Mouse (Mus musculus) embryonic facial prominence, embryonic 12.5 days (tissue): ENCODE results near the gene Cyp3a25. TPM values are rescaled to one million over a fixed set of nuclear protein-coding genes. Genes with fewer than 3 reads are reported as not detected.
"Not testable (repeated sequence)": the region's sequence is repeated elsewhere in the genome, so short reads cannot be mapped to it uniquely, and the experiment has no call there.

Experiments used
- ATAC-seq: fragments of 200-750 bp; cut with Nextera tagmentation; 2 replicates; pipeline ENCODE4 v1.8.0; 2017; ENCODE audit not compliant: insufficient number of reproducible peaks, insufficient read depth, low FRiP score, low TSS enrichment
- H3K27ac ChIP-seq: fragments of 300-500 bp; sonication (generic); 2 replicates; pipeline ENCODE4 v1.5.1; 2016; ENCODE audit warnings: mild to moderate bottlenecking
- H3K27me3 ChIP-seq: fragments of 300-500 bp; sonication (generic); 2 replicates; pipeline ENCODE4 v1.6.1; 2016; ENCODE audit warnings: mild to moderate bottlenecking, moderate library complexity
- H3K36me3 ChIP-seq: fragments of 300-500 bp; sonication (generic); 2 replicates; pipeline ENCODE4 v1.6.1; 2016; ENCODE audit warnings: mild to moderate bottlenecking
- H3K4me1 ChIP-seq: fragments of 300-500 bp; sonication (generic); 2 replicates; pipeline ENCODE4 v1.6.1; 2016
- H3K4me2 ChIP-seq: fragments of 300-500 bp; sonication (generic); replicated peaks from 2 replicates; pipeline ENCODE4 v1.6.1; 2016; ENCODE audit warnings: mild to moderate bottlenecking, moderate library complexity
- H3K4me3 ChIP-seq: fragments of 300-500 bp; sonication (generic); 2 replicates; pipeline ENCODE4 v1.5.1; 2016; ENCODE audit warnings: mild to moderate bottlenecking
- H3K9ac ChIP-seq: fragments of 300-500 bp; sonication (generic); 2 replicates; pipeline ENCODE4 v1.6.1; 2016; ENCODE audit warnings: mild to moderate bottlenecking, moderate library complexity
- H3K9me3 ChIP-seq: fragments of 300-500 bp; sonication (generic); 2 replicates; pipeline ENCODE4 v1.6.1; 2016; ENCODE audit warnings: mild to moderate bottlenecking, moderate library complexity
- WGBS: fragments of 180-500 bp; shearing (Covaris S2); methylation state at CpG from one replicate; pipeline ENCODE4 v1.1.7; 2016; 5-methylcytosine and 5-hydroxymethylcytosine counted together
- polyA plus RNA-seq: library from polyadenylated mRNA; unstranded; fragments of >200 nt; fragmentation: Nextera tagmentation; extraction: Ambion mirVana; gene quantifications from 2 replicates; pipeline ENCODE4 v1.2.1, GENCODE M21; 2016

Gene Cyp3a25
- polyA plus RNA-seq, result not detected in 2 replicates

- not testable (repeated sequence) for H3K27me3 ChIP-seq, ATAC-seq, H3K36me3 ChIP-seq, H3K9ac ChIP-seq, H3K4me3 ChIP-seq, H3K4me2 ChIP-seq, H3K4me1 ChIP-seq, H3K27ac ChIP-seq
- peaks cover 11% of the 10 kb centered on the region for H3K9me3 ChIP-seq
- WGBS, result 75% methylated on average over 1 of the region's 1 CpGs
These were observed at the start of gene Cyp3a25 for GRCm38 (mm10) chr5:146009509-146009908. TSS of gene Cyp3a25 (minus strand) at chr5:146009618.

- 52% methylated on average over 4 of the region's 4 CpGs for WGBS
- no peak overlapping the region for H3K4me3 ChIP-seq
- H3K4me2 ChIP-seq, result no peak overlapping the region
- no peaks in the 10 kb centered on the region for H3K36me3 ChIP-seq
- H3K9ac ChIP-seq, result no peak overlapping the region
- no peak overlapping the region for H3K27ac ChIP-seq
- no peaks in the 10 kb centered on the region for H3K4me1 ChIP-seq
- no peaks in the 10 kb centered on the region for H3K27me3 ChIP-seq
- no peak for ATAC-seq
- H3K9me3 ChIP-seq, result peaks cover 8% of the 10 kb centered on the region
These were observed 11.7 kb upstream of the Cyp3a25 start for GRCm38 (mm10) chr5:146021136-146021535.

GRCm38 (mm10) chr5:146018275-146018674, 8.9 kb upstream of the Cyp3a25 start:
- peaks cover 21% of the 10 kb centered on the region for H3K9me3 ChIP-seq
- no peak overlapping the region for H3K9ac ChIP-seq
- no peaks in the 10 kb centered on the region for H3K36me3 ChIP-seq
- no peaks in the 10 kb centered on the region for H3K27me3 ChIP-seq
- no peak overlapping the region for H3K4me3 ChIP-seq
- no peak for ATAC-seq
- no peak overlapping the region for H3K27ac ChIP-seq
- WGBS, result 70% methylated on average over 5 of the region's 5 CpGs
- no peak overlapping the region for H3K4me2 ChIP-seq
- H3K4me1 ChIP-seq, result no peaks in the 10 kb centered on the region

- H3K9me3 ChIP-seq, result peaks cover 13% of the 10 kb centered on the region
- no peak overlapping the region for H3K4me2 ChIP-seq
- no peak overlapping the region for H3K4me3 ChIP-seq
- no peak overlapping the region for H3K9ac ChIP-seq
- H3K27ac ChIP-seq, result no peak overlapping the region
- 72% methylated on average over 1 of the region's 1 CpGs for WGBS
- no peaks in the 10 kb centered on the region for H3K4me1 ChIP-seq
- no peaks in the 10 kb centered on the region for H3K27me3 ChIP-seq
- no peaks in the 10 kb centered on the region for H3K36me3 ChIP-seq
- ATAC-seq, result no peak
These were observed 1.8 kb upstream of the Cyp3a25 start for GRCm38 (mm10) chr5:146011251-146011650.

GRCm38 (mm10) chr5:145967080-145967479, 42.3 kb downstream of the Cyp3a25 start:
- H3K4me3 ChIP-seq, result no peak overlapping the region
- no peaks in the 10 kb centered on the region for H3K27me3 ChIP-seq
- no peak overlapping the region for H3K4me2 ChIP-seq
- H3K4me1 ChIP-seq, result no peaks in the 10 kb centered on the region
- H3K9ac ChIP-seq, result no peak overlapping the region
- no peaks in the 10 kb centered on the region for H3K36me3 ChIP-seq
- H3K9me3 ChIP-seq, result peaks cover 20% of the 10 kb centered on the region; the same call in 1 of the 2 replicates
- no peak for ATAC-seq
- H3K27ac ChIP-seq, result no peak overlapping the region

Other genes with a start within 250 kb of the Cyp3a25 start
- gene Cyp3a44, start 203.7 kb downstream of the Cyp3a25 start, polyA plus RNA-seq, result not detected in 2 replicates
- gene Cyp3a11, start 129.7 kb downstream of the Cyp3a25 start, polyA plus RNA-seq, result not detected in 2 replicates
- gene Cyp3a59, start 69.6 kb upstream of the Cyp3a25 start, polyA plus RNA-seq, result not detected in 2 replicates
- gene Gm5565, start 150.9 kb upstream of the Cyp3a25 start, polyA plus RNA-seq, result not detected in 2 replicates
- not detected in 2 replicates for gene Gm6309, start 161.1 kb upstream of the Cyp3a25 start, polyA plus RNA-seq
- not detected in 2 replicates for gene 1700001J03Rik, start 175.7 kb upstream of the Cyp3a25 start, polyA plus RNA-seq
- 32.1 and 32.8 TPM in 2 replicates for gene Rnf6, start 211.9 kb upstream of the Cyp3a25 start, polyA plus RNA-seq
- 30.8 and 31.7 TPM in 2 replicates for gene Cdk8, start 221.6 kb upstream of the Cyp3a25 start, polyA plus RNA-seq